Mouse (Mus musculus): Measurements from ENCODE around the gene Upk1b. TPM values are rescaled to one million over a fixed set of nuclear protein-coding genes. Genes with fewer than 3 reads are reported as not detected.

The Upk1b gene
- polyA plus RNA-seq, 1 experiment from 2014 or later: 1.2 TPM

DNA sequence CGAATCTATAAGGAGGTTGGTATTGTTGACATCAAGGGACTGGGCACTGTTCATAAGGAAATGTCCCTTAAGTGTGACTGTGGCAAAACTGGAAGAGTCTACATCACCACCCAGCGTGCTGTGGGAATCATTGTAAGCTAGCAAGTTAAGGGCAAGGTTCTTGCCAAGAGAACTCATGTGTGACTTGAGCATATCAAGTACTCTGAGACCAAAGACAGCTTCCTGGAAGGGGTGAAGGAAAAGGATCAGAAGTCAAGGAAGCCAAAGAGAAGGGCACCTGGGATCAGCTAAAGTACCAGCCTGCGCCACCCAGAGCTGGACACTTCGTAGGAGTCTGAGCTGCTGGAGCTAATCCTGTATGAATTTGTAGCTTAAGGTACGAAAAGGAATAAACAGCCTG is 39.9 kb downstream of the Upk1b start:
- Histone ChIP-seq H3K4me3 (no peak overlapping the region), H3K27me3 (replicated peaks; ENCODE audit: low read depth, poor library complexity, severe bottlenecking) (no peaks in the 10 kb centered on the region), H3K36me3 (replicated peaks) (peaks cover 57% of the 10 kb centered on the region), H3K9me3 (no peaks in the 10 kb centered on the region), H3K27ac (replicated peaks) (no peak overlapping the region), H3K4me1 (peaks cover 29% of the 10 kb centered on the region)
- WGBS: 90% methylated on average over 5 of the region's 5 CpGs
- DNase-seq (ENCODE audit: low spot score): peak; percentile 4

DNA sequence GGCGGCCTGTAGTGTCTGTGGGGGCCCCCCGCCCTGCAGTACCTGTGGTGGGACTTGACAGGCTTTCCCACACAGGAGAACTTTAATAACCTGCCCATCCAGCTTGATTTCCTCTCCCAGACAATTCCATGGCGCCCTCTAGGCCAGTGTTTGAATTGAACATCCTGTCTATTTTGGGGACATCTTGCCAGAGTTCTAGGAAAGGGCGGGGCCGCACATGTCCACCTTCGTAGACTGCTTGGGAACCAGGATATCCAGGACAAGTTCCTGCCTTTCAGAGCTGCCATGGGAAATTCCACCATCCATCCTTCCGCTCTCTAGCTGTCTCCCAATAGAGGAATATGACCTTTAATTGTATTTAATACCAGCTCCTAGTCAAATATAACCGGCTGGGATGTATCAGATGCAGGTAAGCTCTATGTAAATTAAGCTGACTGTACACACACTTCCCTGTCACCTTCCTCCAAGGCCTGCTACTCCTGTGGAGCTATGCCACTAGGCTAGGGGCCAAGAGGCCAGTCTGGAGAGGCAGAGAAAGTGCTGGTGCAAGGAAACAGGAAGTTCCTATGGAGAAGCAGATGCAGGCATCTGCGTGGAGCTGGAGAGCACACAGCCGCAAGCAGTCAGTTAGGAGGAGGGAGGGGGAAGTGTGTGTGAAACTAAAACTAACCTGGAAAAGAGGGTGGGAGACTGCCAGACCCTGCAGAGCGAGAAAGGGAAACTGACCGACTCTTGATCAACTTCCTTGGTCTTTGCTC is 41.8 kb downstream of the Upk1b start:
- H3K4me1 ChIP-seq: peaks cover 39% of the 10 kb centered on the region
- H3K27ac ChIP-seq (replicated peaks): peak overlapping the region; percentile 26; the same call in 1 of the 2 replicates
- no peaks in the 10 kb centered on the region for H3K9me3 ChIP-seq
- WGBS: 78% methylated on average over 12 of the region's 12 CpGs
- peak; percentile 23 for DNase-seq (ENCODE audit: low spot score)
- H3K36me3 ChIP-seq (replicated peaks): peaks cover 57% of the 10 kb centered on the region
- no peak overlapping the region for H3K4me3 ChIP-seq
- no peaks in the 10 kb centered on the region for H3K27me3 ChIP-seq (replicated peaks; ENCODE audit: low read depth, poor library complexity, severe bottlenecking)

DNA sequence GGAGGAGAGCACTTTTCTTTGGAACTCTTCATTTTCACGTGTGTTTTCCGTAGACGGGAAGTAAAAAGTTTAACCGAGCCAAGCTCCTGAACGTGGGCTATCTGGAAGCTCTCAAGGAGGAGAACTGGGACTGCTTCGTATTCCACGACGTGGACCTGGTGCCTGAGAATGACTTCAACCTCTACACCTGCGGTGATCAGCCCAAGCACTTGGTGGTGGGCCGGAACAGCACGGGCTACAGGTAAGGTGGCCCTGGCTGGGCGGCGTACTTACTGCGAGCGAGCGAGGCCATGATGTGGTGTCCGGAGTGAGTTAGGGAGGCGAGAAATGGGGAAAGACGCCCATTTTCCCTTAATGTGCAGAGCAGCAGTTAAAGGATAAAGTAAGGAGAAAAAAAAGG is 42.5 kb downstream of the Upk1b start:
- Histone ChIP-seq H3K36me3 (replicated peaks) (peaks cover 51% of the 10 kb centered on the region), H3K9me3 (no peaks in the 10 kb centered on the region), H3K27ac (replicated peaks) (no peak overlapping the region; the same call in 1 of the 2 replicates), H3K27me3 (replicated peaks; ENCODE audit: low read depth, poor library complexity, severe bottlenecking) (no peaks in the 10 kb centered on the region), H3K4me3 (no peak overlapping the region), H3K4me1 (peaks cover 46% of the 10 kb centered on the region)
- WGBS: 94% methylated on average over 19 of the region's 19 CpGs
- peak; percentile 5 for DNase-seq (ENCODE audit: low spot score)

DNA sequence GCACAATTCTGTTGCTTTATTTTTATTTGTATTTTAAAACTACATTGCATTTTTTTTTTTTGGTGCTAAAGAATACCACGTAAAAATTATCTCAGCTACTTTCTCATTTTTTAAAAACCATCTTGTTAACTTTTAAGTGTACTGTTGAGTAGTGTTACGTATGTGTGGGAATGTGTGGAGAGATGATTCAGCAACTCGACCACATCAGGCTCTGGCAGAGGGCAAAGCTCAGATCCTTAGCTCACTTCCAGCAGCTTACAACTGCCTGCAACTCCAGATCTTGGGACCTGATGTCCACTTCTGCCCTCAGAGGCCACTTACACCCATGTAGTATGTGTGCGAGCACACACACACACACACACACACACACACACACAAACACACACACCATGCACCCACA is 43.6 kb downstream of the Upk1b start:
- Histone ChIP-seq H3K27me3 (replicated peaks; ENCODE audit: low read depth, poor library complexity, severe bottlenecking) (no peaks in the 10 kb centered on the region), H3K4me1 (peaks cover 47% of the 10 kb centered on the region), H3K27ac (replicated peaks) (no peak overlapping the region; the same call in 1 of the 2 replicates), H3K36me3 (replicated peaks) (peaks cover 45% of the 10 kb centered on the region), H3K9me3 (no peaks in the 10 kb centered on the region), H3K4me3 (no peak overlapping the region)
- WGBS: 82% methylated on average over 4 of the region's 4 CpGs
- DNase-seq (ENCODE audit: low spot score): peak; percentile 3

DNA sequence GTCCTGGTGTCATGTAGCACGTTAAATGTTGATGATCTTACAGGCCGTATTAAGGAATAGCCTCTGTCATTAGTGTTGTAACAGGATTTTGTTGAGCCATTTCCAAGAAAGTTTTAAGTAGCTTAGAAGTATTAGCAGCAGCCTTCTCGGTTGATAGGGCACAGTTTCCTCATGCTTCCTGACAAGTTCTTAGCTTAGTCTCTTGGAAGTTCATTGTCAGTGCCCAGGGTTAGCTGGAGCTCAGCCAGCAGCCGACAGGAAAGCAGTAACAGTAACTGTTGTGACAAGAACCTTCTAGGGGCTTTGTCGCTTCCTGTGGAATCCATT is 44.0 kb downstream of the Upk1b start:
- Histone ChIP-seq H3K4me1 (peaks cover 47% of the 10 kb centered on the region), H3K27ac (replicated peaks) (no peak overlapping the region; the same call in none of the 2 replicates), H3K27me3 (replicated peaks; ENCODE audit: low read depth, poor library complexity, severe bottlenecking) (no peaks in the 10 kb centered on the region), H3K4me3 (no peak overlapping the region), H3K36me3 (replicated peaks) (peaks cover 44% of the 10 kb centered on the region), H3K9me3 (no peaks in the 10 kb centered on the region)
- DNase-seq (ENCODE audit: low spot score): peak; percentile 17
- WGBS: 57% methylated on average over 5 of the region's 5 CpGs

DNA sequence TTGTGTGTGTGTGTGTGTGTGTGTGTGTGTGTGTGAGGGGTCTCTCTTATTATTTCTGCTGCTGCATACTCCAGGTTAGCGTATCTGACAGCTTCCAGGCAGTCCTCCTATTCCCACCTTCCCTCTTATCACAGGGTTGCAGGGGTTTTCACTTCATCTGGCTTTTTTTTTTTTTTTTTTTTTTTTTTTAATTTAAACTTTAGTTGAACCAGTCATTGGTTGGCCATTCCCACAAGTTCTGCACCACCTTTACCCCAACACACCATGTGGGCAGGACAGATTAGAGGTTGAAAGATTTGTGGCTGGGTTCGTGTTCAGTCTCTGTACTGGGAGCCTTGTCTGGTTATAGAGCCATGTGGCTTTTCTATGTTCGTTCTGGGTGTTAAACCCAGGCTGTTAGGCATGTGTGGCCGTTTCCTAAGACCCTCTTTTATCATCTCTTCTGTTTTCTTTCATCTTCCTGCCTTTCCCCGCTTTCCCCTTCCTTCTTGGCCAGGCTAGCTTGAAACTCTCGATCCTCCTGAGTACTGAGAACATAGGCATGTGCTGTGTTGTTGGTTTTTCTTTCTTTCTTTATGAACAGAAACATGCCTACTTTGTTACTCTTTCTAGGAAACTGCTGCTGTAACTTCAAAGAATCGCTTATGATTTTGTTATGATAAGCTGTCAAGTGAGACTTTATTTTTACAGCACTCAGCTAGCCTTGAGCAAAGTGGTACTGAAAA is 44.5 kb downstream of the Upk1b start:
- peak; percentile 10 for DNase-seq (ENCODE audit: low spot score)
- no peaks in the 10 kb centered on the region for H3K9me3 ChIP-seq
- no peaks in the 10 kb centered on the region for H3K27me3 ChIP-seq (replicated peaks; ENCODE audit: low read depth, poor library complexity, severe bottlenecking)
- WGBS: 67% methylated on average over 7 of the region's 7 CpGs
- peaks cover 50% of the 10 kb centered on the region for H3K4me1 ChIP-seq
- peaks cover 38% of the 10 kb centered on the region for H3K36me3 ChIP-seq (replicated peaks)
- no peak overlapping the region for H3K4me3 ChIP-seq
- H3K27ac ChIP-seq (replicated peaks): no peak overlapping the region; the same call in none of the 2 replicates

DNA sequence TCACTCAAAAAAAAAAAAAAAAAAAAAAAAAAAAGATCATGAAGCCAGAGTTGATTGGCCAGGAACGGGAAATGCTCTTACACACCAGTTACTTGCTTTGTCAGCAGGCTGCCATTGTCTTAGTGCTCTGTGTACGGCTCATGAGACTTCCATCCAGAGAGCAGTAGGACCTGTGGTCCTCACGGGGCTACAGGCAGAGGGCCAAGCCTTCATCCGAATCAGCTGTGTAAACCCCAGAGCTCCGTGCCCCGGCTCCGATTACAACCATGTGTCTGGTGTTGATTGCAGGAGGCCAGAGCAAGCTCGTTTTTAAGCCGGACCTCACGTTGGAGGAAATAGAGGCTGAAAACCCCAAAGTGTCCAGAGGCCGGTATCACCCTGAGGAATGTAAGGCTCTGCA is 46.5 kb downstream of the Upk1b start:
- Histone ChIP-seq H3K4me1 (peaks cover 42% of the 10 kb centered on the region), H3K4me3 (no peak overlapping the region), H3K27me3 (replicated peaks; ENCODE audit: low read depth, poor library complexity, severe bottlenecking) (no peaks in the 10 kb centered on the region), H3K27ac (replicated peaks) (peak overlapping the region; percentile 78), H3K36me3 (replicated peaks) (peaks cover 18% of the 10 kb centered on the region), H3K9me3 (no peaks in the 10 kb centered on the region)
- DNase-seq (ENCODE audit: low spot score): peak; percentile 79
- 38% methylated on average over 11 of the region's 11 CpGs for WGBS

DNA sequence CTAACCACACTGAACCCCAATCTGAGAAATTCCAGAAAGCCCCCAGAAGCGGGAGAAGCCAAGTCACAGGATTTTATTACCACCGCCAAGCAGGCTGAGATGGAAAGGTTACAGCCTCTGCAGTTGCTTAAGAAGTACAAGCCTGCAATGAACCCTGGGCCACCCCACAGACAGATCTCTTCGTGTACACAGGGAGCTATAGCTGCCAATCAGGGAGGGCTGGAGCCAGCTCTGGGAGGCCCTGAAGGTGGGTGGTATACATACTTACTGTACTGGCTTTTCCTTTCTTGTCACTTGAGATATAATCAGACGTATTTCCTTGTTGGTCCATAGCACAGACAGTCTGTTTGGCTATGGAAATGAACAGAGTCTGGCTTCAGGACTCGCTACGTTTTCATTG is 49.3 kb downstream of the Upk1b start:
- no peak overlapping the region for H3K4me3 ChIP-seq
- peaks cover 25% of the 10 kb centered on the region for H3K4me1 ChIP-seq
- peak; percentile 13 for DNase-seq (ENCODE audit: low spot score)
- H3K36me3 ChIP-seq (replicated peaks): peaks cover 4% of the 10 kb centered on the region; the same call in 1 of the 2 replicates
- no peaks in the 10 kb centered on the region for H3K9me3 ChIP-seq
- 79% methylated on average over 6 of the region's 6 CpGs for WGBS
- no peaks in the 10 kb centered on the region for H3K27me3 ChIP-seq (replicated peaks; ENCODE audit: low read depth, poor library complexity, severe bottlenecking)
- no peak overlapping the region for H3K27ac ChIP-seq (replicated peaks)

DNA sequence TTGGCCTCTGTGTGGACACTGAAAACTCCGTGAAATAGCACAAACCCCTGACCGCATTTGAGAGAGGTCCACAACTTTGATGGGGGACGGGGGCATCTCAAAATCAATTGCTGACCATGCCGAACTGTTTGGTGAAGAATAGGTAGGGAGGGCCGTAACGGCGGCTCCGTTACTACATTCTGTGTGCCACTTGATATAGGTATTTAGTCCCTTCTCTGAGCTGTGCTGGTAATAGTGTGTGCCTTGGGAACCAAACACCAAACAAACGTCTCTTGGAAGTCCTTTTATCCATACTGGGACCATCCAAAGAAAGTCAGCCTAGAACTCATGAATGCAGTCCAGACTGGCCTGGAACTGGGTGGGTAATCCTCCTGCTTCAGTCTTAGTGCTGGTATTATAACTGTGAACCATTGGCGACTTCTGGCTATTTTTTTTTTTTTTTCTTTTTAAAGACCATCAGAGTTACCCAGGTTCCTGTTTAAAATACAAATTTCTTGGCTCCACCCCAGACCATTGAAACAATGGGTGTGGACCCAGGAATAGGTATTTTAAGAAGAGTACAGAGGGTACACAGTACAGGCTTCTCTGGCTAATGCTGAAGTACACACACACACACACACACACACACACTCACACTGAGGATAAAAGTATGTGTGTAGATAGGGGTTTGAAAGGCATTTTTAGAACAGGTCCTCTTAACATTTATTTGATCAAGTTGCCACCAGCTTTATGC is 56.0 kb downstream of the Upk1b start:
- no peak overlapping the region for H3K27ac ChIP-seq (replicated peaks)
- H3K4me1 ChIP-seq: peaks cover 22% of the 10 kb centered on the region
- H3K9me3 ChIP-seq: no peaks in the 10 kb centered on the region
- WGBS: 85% methylated on average over 10 of the region's 10 CpGs
- H3K27me3 ChIP-seq (replicated peaks; ENCODE audit: low read depth, poor library complexity, severe bottlenecking): peaks cover 16% of the 10 kb centered on the region
- H3K36me3 ChIP-seq (replicated peaks): no peaks in the 10 kb centered on the region
- H3K4me3 ChIP-seq: no peak overlapping the region
- DNase-seq (ENCODE audit: low spot score): peak; percentile 6

DNA sequence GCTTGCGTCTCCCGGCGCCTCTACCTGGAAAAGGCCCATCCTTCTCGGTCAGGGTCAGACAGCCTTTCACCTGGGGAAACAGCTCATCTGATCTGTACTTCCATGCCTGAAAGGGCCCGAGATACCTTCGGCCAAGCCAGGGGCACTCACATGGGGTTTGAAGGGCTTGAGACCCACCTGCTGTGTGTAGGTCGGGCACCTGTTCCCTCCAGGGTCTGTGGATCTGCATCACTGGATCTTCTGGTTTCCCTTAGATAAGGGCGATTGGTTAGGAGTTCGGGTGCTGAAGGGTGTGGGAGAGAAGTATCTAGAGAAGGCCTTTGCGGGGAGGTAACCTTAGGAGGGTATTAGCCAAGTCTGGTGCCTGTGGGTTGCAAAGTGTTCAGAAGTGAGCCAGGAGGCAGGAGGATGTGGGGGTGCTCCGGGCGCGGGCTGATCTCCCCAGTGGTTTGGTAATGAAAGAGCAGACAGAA is 57.4 kb downstream of the Upk1b start:
- Histone ChIP-seq H3K27me3 (replicated peaks; ENCODE audit: low read depth, poor library complexity, severe bottlenecking) (peaks cover 16% of the 10 kb centered on the region), H3K36me3 (replicated peaks) (no peaks in the 10 kb centered on the region), H3K9me3 (no peaks in the 10 kb centered on the region), H3K4me3 (peak overlapping the region; percentile 74), H3K4me1 (peaks cover 22% of the 10 kb centered on the region), H3K27ac (replicated peaks) (peak overlapping the region; percentile 89)
- DNase-seq (ENCODE audit: low spot score): peak; percentile 62
- under 1% methylated on average over 13 of the region's 13 CpGs for WGBS

DNA sequence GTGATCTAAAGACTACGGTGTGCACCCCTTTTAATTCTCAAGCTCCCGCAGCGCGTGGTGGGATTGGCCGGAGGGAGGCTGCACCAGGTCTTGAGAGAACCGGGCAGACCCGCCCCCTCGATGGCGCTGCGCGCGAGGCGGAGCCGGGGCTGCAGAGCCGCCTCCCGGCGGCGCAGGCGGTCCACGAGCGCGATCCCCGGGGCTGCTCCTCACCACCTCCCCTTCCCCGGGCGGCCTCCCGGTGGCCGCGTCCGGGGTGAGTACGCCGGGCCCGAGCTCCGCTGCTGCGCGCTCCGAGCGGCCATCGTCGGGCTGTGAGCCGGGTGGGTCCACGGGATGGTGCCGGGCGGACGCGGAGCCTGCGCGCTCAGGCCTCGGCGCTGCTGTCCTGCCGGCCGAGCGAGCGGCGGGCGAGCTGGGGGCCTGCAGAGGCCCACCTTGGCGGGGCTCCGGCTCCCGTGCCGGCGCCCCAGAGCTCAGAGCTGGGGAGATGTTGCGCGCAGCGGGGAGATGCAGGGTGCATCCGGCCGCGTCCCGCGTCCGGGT is 57.9 kb downstream of the Upk1b start, which contains the start of gene B4galt4:
Gene B4galt4, plus strand, starts transcription at position 152 of the 546 bp plus-strand sequence.
- Histone ChIP-seq H3K4me3 (peak within 1 kb of the TSS; percentile 74), H3K27ac (replicated peaks) (peak within 1 kb of the TSS; percentile 89), H3K27me3 (replicated peaks; ENCODE audit: low read depth, poor library complexity, severe bottlenecking) (peaks cover 16% of the 10 kb centered on the region), H3K9me3 (no peaks in the 10 kb centered on the region), H3K4me1 (peaks cover 22% of the 10 kb centered on the region), H3K36me3 (replicated peaks) (no peaks in the 10 kb centered on the region)
- DNase-seq (ENCODE audit: low spot score): peak; percentile 88
- under 1% methylated on average over 69 of the region's 69 CpGs for WGBS

All from embryonic facial prominence, embryonic 10.5 days (tissue).